Mouse (Mus musculus): ENCODE measurements around the gene Bpifb2.
"Not testable (repeated sequence)": the region's sequence is repeated elsewhere in the genome, so short reads cannot be mapped to it uniquely, and the experiment has no call there.

DNA sequence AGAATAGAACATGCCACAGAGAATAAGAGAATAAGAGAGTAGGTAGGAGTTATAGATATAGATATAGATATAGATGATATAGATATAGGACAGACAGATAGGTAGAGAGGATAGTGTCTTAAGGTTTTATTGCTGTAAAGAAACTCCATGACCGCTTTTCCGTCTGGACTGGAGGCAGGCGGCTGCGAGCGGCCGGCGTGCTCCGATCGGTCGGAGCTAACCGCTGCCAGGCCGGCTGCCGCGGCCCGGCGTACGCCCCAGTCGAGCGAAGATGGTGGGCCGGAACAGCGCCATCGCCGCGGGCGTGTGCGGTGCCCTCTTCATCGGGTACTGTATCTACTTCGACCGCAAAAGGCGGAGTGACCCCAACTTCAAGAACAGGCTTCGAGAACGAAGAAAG, 48.9 kb upstream of the Bpifb2 start:
- TF ChIP-seq CTCF, EP300 (IDR thresholded peaks at IDR 0.05): not testable (repeated sequence)

Data from lung, postnatal 0 days (tissue).